Mouse (Mus musculus): ENCODE results near the gene Rabgap1l.

GRCm38 (mm10) chr1:160574039-160574438 lies 219.0 kb downstream of the Rabgap1l start:
- no peak for TF ChIP-seq CTCF (IDR thresholded peaks at IDR 0.05; ENCODE audit: low read depth, low read length)
- no peak for TF ChIP-seq GATA1 (IDR thresholded peaks at IDR 0.05; ENCODE audit: borderline replicate concordance, low read length)

All from G1E (cell line).